Mouse (Mus musculus) limb, embryonic 11.5 days (tissue): ENCODE data around the gene Appl2. TPM values are rescaled to one million over a fixed set of nuclear protein-coding genes. Genes with fewer than 3 reads are reported as not detected.

Source experiments
- ATAC-seq: fragments of 200-750 bp; cut with Nextera tagmentation; 2 replicates; pipeline ENCODE4 v1.8.0; 2017; ENCODE audit warnings: low read depth; ENCODE audit not compliant: insufficient number of reproducible peaks, low FRiP score, low TSS enrichment
- DNase-seq: peaks from one replicate; pipeline ENCODE4 v3.0.0-alpha.2; 2015; ENCODE audit warnings: low spot score
- H3K27ac ChIP-seq: fragments of 300-500 bp; sonication (generic); replicated peaks from 2 replicates; pipeline ENCODE4 v1.5.1; 2014; ENCODE audit warnings: low read depth, mild to moderate bottlenecking, low read length
- H3K27me3 ChIP-seq: fragments of 300-500 bp; sonication (generic); 2 replicates; pipeline ENCODE4 v1.6.1; 2014; ENCODE audit warnings: mild to moderate bottlenecking, low read length, mixed read lengths; ENCODE audit not compliant: control insufficient read depth, insufficient read depth
- H3K36me3 ChIP-seq: fragments of 300-500 bp; sonication (generic); 2 replicates; pipeline ENCODE4 v1.6.1; 2014; ENCODE audit warnings: mild to moderate bottlenecking, low read length, moderate library complexity, mixed read lengths; ENCODE audit not compliant: control insufficient read depth, insufficient read depth
- H3K4me1 ChIP-seq: fragments of 300-500 bp; sonication (generic); 2 replicates; pipeline ENCODE4 v1.6.1; 2014; ENCODE audit warnings: low read length, mixed read lengths; ENCODE audit not compliant: control insufficient read depth, insufficient read depth
- H3K4me2 ChIP-seq: fragments of 300-500 bp; sonication (generic); 2 replicates; pipeline ENCODE4 v1.6.1; 2014; ENCODE audit warnings: low read depth, mild to moderate bottlenecking, moderate library complexity; ENCODE audit not compliant: severe bottlenecking
- H3K4me3 ChIP-seq: fragments of 300-500 bp; sonication (generic); 2 replicates; pipeline ENCODE4 v1.5.1; 2014; ENCODE audit warnings: low read depth, low read length
- H3K9ac ChIP-seq: fragments of 300-500 bp; sonication (generic); 2 replicates; pipeline ENCODE4 v1.6.1; 2014; ENCODE audit warnings: mild to moderate bottlenecking, low read length
- H3K9me3 ChIP-seq: fragments of 300-500 bp; sonication (generic); 2 replicates; pipeline ENCODE4 v1.6.1; 2016; ENCODE audit warnings: low read length; ENCODE audit not compliant: control insufficient read depth
- WGBS: fragments of 180-500 bp; shearing (Covaris S2); extraction: QIAGEN DNeasy Blood & Tissue Kit; methylation state at CpG from one replicate; pipeline ENCODE4 v1.1.7; 2014; 5-methylcytosine and 5-hydroxymethylcytosine counted together
- polyA plus RNA-seq: library from polyadenylated mRNA; unstranded; fragments of >200 nt; fragmentation: Nextera tagmentation; extraction: Ambion mirVana; gene quantifications from 2 replicates; pipeline ENCODE4 v1.2.1, GENCODE M21; 2014

Appl2 gene
- polyA plus RNA-seq, 1 experiment from 2014 or later, result 36.8 TPM

DNA sequence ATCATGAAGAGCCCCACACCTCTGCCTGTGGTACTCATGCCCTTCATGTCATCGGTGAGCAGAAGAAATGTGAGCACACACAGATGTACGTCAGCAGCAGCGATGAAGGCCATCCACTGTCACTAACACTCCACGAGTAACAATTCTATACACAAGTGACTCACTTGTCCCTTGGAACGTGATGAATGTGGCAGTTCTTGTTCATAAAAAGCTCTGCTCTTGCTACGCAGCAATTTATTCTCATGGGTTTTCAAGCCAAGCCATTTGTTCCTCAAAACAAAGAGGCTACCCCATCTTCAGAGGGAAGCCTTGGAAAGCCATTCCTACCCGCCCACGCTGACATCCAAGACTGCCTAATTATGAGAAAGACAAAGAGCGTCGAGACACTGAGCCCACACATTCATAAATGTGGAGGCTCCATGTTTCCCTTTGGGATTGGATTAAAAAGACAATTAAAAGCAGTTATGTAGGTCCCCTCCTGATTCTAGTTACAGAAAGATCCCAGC, 8.6 kb downstream of the Appl2 start:
- no peak for ATAC-seq
- H3K4me3 ChIP-seq, result no peak overlapping the region
- H3K27me3 ChIP-seq, result no peaks in the 10 kb centered on the region
- H3K9me3 ChIP-seq, result no peaks in the 10 kb centered on the region
- H3K36me3 ChIP-seq, result no peaks in the 10 kb centered on the region
- no peaks in the 10 kb centered on the region for H3K4me1 ChIP-seq
- no peak overlapping the region for H3K9ac ChIP-seq
- H3K4me2 ChIP-seq, result no peak overlapping the region
- 95% methylated on average over 10 of the region's 10 CpGs for WGBS
- no peak overlapping the region for H3K27ac ChIP-seq
- no peak for DNase-seq

DNA sequence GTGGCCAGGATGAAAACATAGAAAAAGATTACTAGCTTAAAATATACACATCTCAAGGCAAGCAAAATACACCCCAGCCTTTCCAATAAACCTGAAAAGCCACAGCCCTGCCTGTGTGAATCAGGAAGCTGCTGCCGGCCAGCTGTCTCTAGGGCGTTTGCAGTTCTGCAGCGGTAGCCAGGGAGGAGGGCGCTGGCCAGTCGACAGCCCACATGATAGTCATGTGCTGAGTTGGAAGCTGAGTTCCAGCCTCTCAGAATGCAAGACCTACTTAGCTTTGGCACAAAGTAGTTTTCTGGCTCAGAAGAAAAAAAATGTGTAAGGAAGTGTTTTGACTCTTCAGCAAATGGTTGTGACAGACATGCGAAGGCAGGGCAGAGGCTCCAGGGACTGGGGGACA, 11.2 kb downstream of the Appl2 start:
- Histone ChIP-seq H3K9ac (no peak overlapping the region), H3K4me2 (no peak overlapping the region), H3K36me3 (no peaks in the 10 kb centered on the region), H3K4me3 (no peak overlapping the region), H3K27ac (no peak overlapping the region), H3K9me3 (no peaks in the 10 kb centered on the region), H3K27me3 (no peaks in the 10 kb centered on the region), H3K4me1 (0 out of 2 replicates have a peak, but pooled peaks cover 3% of the 10 kb centered on the region)
- DNase-seq, result no peak
- ATAC-seq, result no peak
- WGBS, result 47% methylated on average over 6 of the region's 6 CpGs

DNA sequence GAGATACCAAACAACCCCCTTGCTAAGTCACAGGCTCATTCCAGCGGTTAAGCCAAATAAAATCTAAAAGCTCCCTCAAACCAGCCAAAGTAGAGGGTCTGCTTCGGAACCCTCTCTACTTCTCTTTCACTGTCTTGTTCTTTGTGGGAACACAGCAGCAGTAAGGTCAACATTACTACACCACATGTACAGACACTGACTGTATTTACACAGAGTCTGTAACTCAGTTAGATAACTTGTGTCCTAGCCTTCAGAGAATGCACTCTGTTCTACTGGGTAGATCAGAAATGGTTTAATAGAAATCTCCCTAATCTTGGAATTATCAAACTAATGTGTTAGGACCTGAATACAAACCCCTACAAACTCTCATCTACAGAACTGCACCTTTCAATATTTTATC, 12.3 kb downstream of the Appl2 start:
- Histone ChIP-seq H3K27me3 (no peaks in the 10 kb centered on the region), H3K4me1 (0 out of 2 replicates have a peak, but pooled peaks cover 3% of the 10 kb centered on the region), H3K27ac (no peak overlapping the region), H3K4me2 (no peak overlapping the region), H3K9ac (no peak overlapping the region), H3K9me3 (no peaks in the 10 kb centered on the region), H3K36me3 (0 out of 2 replicates have a peak, but pooled peaks cover 3% of the 10 kb centered on the region), H3K4me3 (no peak overlapping the region)
- 92% methylated on average over 2 of the region's 2 CpGs for WGBS
- no peak for ATAC-seq
- no peak for DNase-seq

DNA sequence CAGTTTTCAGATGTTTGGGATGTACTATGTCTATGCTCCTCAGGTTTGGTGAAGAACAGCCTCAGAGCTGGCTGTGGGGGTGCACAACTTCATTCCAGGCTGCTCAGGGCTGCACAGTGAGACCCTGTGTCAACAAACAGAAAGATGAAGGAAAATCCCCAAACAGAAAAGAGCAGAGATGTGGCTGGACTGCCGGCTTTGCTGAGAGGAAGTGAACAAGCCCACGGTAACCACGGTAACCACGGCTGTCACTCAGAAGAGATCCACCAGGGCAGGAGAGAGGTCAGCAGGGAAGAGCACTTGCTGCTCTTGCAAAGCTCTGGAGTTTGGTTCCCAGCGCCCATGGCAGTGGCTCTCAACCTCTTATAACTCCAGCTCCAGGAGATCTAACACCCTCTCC, 14.1 kb downstream of the Appl2 start:
- no peak overlapping the region for H3K9ac ChIP-seq
- no peaks in the 10 kb centered on the region for H3K27me3 ChIP-seq
- no peaks in the 10 kb centered on the region for H3K9me3 ChIP-seq
- no peak overlapping the region for H3K27ac ChIP-seq
- H3K4me2 ChIP-seq, result no peak overlapping the region
- DNase-seq (peak; percentile 37), ATAC-seq (no peak)
- 0 out of 2 replicates have a peak, but pooled peaks cover 3% of the 10 kb centered on the region for H3K36me3 ChIP-seq
- WGBS, result 47% methylated on average over 5 of the region's 5 CpGs
- 0 out of 2 replicates have a peak, but pooled peaks cover 3% of the 10 kb centered on the region for H3K4me1 ChIP-seq
- no peak overlapping the region for H3K4me3 ChIP-seq

DNA sequence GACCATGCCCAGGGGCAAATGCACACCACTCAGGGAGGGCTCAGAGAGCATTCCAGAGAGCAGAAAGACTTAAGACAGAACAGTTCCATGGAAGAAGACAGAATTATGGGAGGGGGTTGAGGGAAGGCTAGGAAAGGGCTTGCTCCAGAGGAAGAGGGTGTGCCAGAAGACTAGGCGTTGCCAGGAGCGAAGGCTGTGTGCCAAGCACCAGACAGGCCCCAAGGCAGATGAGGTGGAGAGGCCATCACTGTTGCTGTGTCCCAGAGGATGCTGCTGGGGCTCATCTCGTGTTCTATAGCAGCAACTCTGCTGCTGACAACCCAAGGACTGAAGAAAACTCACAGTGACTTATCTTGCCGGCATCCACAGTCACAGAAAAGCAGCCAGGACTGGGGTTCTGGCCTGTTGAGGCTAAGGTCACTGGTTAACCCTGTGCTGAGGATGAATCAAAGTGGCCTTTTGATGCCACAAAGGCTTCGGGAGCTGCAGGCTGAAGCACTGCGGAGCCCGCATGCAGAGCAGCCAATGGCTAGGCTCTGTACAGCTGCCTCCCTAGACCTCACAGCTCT, 15.6 kb downstream of the Appl2 start:
- H3K4me3 ChIP-seq, result no peak overlapping the region
- 0 out of 2 replicates have a peak, but pooled peaks cover 3% of the 10 kb centered on the region for H3K4me1 ChIP-seq
- 0 out of 2 replicates have a peak, but pooled peaks cover 3% of the 10 kb centered on the region for H3K36me3 ChIP-seq
- H3K9me3 ChIP-seq, result no peaks in the 10 kb centered on the region
- no peak overlapping the region for H3K4me2 ChIP-seq
- H3K27ac ChIP-seq, result no peak overlapping the region
- 78% methylated on average over 7 of the region's 7 CpGs for WGBS
- no peaks in the 10 kb centered on the region for H3K27me3 ChIP-seq
- no peak overlapping the region for H3K9ac ChIP-seq
- ATAC-seq, result no peak
- DNase-seq, result no peak

DNA sequence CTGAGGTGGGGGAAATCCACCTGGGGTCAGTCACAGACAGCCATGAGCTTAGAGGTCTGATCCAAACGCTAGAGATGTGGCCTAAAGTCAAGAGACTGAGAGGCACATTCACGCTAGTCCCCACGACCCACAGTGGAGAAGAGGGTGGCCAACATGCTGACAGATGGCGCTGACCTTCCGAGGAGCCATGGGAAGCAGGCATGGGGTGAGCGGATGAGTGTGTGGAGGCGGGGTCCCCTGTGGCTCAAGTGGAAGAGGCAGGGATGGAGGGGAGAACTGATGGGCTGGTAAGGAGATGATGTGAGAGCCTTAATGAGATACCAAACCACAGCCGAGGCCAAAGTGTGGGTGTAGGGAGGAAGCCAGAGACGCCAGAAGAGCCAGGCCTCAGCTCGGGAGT, 16.8 kb downstream of the Appl2 start:
- ATAC-seq (no peak), DNase-seq (no peak)
- H3K4me3 ChIP-seq, result no peak overlapping the region
- H3K9me3 ChIP-seq, result no peaks in the 10 kb centered on the region
- H3K36me3 ChIP-seq, result 0 out of 2 replicates have a peak, but pooled peaks cover 3% of the 10 kb centered on the region
- no peak overlapping the region for H3K27ac ChIP-seq
- H3K9ac ChIP-seq, result no peak overlapping the region
- no peaks in the 10 kb centered on the region for H3K27me3 ChIP-seq
- whole genome bisulfite sequencing, result 88% methylated on average over 10 of the region's 10 CpGs
- 0 out of 2 replicates have a peak, but pooled peaks cover 3% of the 10 kb centered on the region for H3K4me1 ChIP-seq
- no peak overlapping the region for H3K4me2 ChIP-seq

DNA sequence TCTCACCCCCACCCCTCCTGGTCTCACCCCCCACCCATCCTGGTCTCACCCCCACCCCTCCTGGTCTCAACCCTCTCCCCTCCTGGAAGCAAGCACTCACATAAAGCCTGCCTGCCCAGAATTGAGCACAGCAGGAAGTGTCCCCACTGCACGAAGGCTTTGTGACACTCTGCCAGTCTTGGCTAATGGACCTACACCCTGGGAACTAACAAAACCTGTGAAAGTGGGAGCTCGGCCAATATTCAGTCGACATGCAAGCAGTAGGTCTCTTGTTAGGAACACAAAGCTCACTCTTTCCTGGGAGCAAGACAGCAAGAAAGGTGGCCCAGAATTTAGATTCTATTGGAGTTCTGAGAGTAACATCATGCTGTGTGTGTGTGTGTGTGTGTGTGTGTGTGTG, 17.6 kb downstream of the Appl2 start:
- Histone ChIP-seq H3K4me2 (no peak overlapping the region), H3K9ac (no peak overlapping the region), H3K27ac (no peak overlapping the region), H3K4me1 (0 out of 2 replicates have a peak, but pooled peaks cover 3% of the 10 kb centered on the region), H3K9me3 (no peaks in the 10 kb centered on the region), H3K36me3 (0 out of 2 replicates have a peak, but pooled peaks cover 3% of the 10 kb centered on the region), H3K27me3 (no peaks in the 10 kb centered on the region), H3K4me3 (no peak overlapping the region)
- DNase-seq (no peak), ATAC-seq (no peak)
- 70% methylated on average over 3 of the region's 3 CpGs for WGBS

DNA sequence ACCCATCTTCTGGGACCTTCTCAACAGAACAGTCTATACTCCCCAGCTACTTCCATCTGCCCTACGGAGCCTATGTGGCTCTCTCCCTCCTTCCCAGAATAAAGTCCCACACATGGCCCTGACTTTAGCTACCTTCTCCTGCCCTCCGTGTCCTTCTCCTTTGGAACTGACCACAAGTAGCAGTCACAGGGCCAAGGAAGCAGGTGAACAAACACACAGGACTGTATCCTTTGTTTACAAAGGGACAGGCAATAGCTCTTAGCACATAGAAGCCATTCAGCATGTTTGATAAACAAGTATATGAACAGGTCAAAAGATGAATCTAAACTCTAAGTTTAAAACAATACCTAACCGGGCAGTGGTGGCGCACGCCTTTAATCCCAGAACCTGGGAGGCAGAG, 18.7 kb downstream of the Appl2 start:
- 96% methylated on average over 5 of the region's 5 CpGs for WGBS
- no peaks in the 10 kb centered on the region for H3K27me3 ChIP-seq
- 0 out of 2 replicates have a peak, but pooled peaks cover 3% of the 10 kb centered on the region for H3K4me1 ChIP-seq
- no peak overlapping the region for H3K4me3 ChIP-seq
- H3K27ac ChIP-seq, result no peak overlapping the region
- no peaks in the 10 kb centered on the region for H3K9me3 ChIP-seq
- peaks cover 3% of the 10 kb centered on the region; the same call in 1 of the 2 replicates for H3K36me3 ChIP-seq
- DNase-seq (no peak), ATAC-seq (no peak)
- H3K9ac ChIP-seq, result no peak overlapping the region
- H3K4me2 ChIP-seq, result no peak overlapping the region
